Comparison of ENCODE assay signal across 20 mouse cellular contexts in genomic region chr19:17761678-17762077, GRCm38 (mm10).
DNase-seq lines count a peak whose midpoint lies in the region; ATAC-seq and TF ChIP-seq lines count a peak whose summit lies in the region.
"Had no signal": no experiment of that assay in that cellular context is flagged by ENCODE, and none has a peak within 500 bp of the region (broad histone marks: within the 10 kb centered on the region; RNA-seq: fewer than 3 reads in every experiment).

No protein-coding gene starts in this region.

- H3K9ac ChIP-seq in embryonic facial prominence, embryonic 14.5 days (ENCODE audit: low read depth, low read length): no peak overlapping the region
- H3K9ac ChIP-seq in intestine, embryonic 15.5 days: no peak overlapping the region
- H3K9ac ChIP-seq in intestine, embryonic 16.5 days (ENCODE audit: low read depth, low read length): no peak overlapping the region
- H3K9ac ChIP-seq in midbrain, postnatal 0 days (replicated peaks; ENCODE audit: low read length, poor library complexity, severe bottlenecking): no peak overlapping the region
- no peak overlapping the region for H3K9ac ChIP-seq in midbrain, embryonic 16.5 days (ENCODE audit: low read depth, low read length)
- H3K9ac ChIP-seq: forebrain, embryonic 12.5 days; heart, embryonic 15.5 days had no signal

- no peaks in the 10 kb centered on the region for H3K9me3 ChIP-seq in embryonic facial prominence, embryonic 14.5 days (ENCODE audit: control insufficient read depth, low read length)
- H3K9me3 ChIP-seq in embryonic facial prominence, embryonic 10.5 days: no peaks in the 10 kb centered on the region
- H3K9me3 ChIP-seq in intestine, embryonic 15.5 days: no peaks in the 10 kb centered on the region
- H3K9me3 ChIP-seq in intestine, embryonic 16.5 days (ENCODE audit: control insufficient read depth, low read length): no peaks in the 10 kb centered on the region
- no peaks in the 10 kb centered on the region for H3K9me3 ChIP-seq in midbrain, postnatal 0 days (ENCODE audit: low read length)
- no peaks in the 10 kb centered on the region for H3K9me3 ChIP-seq in midbrain, embryonic 16.5 days (replicated peaks; ENCODE audit: control insufficient read depth, low read length, poor library complexity, severe bottlenecking)
- H3K9me3 ChIP-seq: forebrain, embryonic 12.5 days; heart, embryonic 15.5 days had no signal

- H3K4me2 ChIP-seq in embryonic facial prominence, embryonic 14.5 days (ENCODE audit: low read depth, low read length): no peak overlapping the region
- H3K4me2 ChIP-seq in intestine, embryonic 15.5 days (replicated peaks): no peak overlapping the region
- no peak overlapping the region for H3K4me2 ChIP-seq in intestine, embryonic 16.5 days (ENCODE audit: low read depth, low read length)
- no peak overlapping the region for H3K4me2 ChIP-seq in midbrain, postnatal 0 days (ENCODE audit: low read depth, low read length, poor library complexity, severe bottlenecking)
- no peak overlapping the region for H3K4me2 ChIP-seq in midbrain, embryonic 16.5 days (ENCODE audit: low read length)
- H3K4me2 ChIP-seq: forebrain, embryonic 12.5 days; heart, embryonic 11.5 days; heart, embryonic 15.5 days had no signal

- no peak overlapping the region; the same call in 1 of the 2 replicates for H3K27ac ChIP-seq in embryonic facial prominence, embryonic 14.5 days (replicated peaks; ENCODE audit: low read depth, low read length)
- no peak overlapping the region for H3K27ac ChIP-seq in embryonic facial prominence, embryonic 10.5 days (replicated peaks)
- no peak overlapping the region for H3K27ac ChIP-seq in intestine, embryonic 15.5 days
- no peak overlapping the region for H3K27ac ChIP-seq in intestine, embryonic 16.5 days (ENCODE audit: low read length)
- H3K27ac ChIP-seq in midbrain, postnatal 0 days (ENCODE audit: low read depth, low read length): no peak overlapping the region
- H3K27ac ChIP-seq in midbrain, embryonic 16.5 days (ENCODE audit: low read length): no peak overlapping the region
- H3K27ac ChIP-seq: forebrain, embryonic 12.5 days; heart, adult 2 months; heart, embryonic 15.5 days had no signal

- ATAC-seq in embryonic facial prominence, embryonic 14.5 days (ENCODE audit: low read depth): no peak
- peak; percentile 32; the same call in 1 of the 2 replicates for ATAC-seq in intestine, embryonic 15.5 days
- ATAC-seq in intestine, embryonic 16.5 days: no peak
- no peak for ATAC-seq in midbrain, postnatal 0 days (ENCODE audit: low FRiP score)
- no peak for ATAC-seq in midbrain, embryonic 16.5 days
- ATAC-seq: forebrain, embryonic 16.5 days; inflammation-experienced regulatory T-cells, adult 6 months had no signal

- H3K4me1 ChIP-seq in embryonic facial prominence, embryonic 14.5 days (ENCODE audit: control insufficient read depth, insufficient read depth, low read length): no peaks in the 10 kb centered on the region
- H3K4me1 ChIP-seq in embryonic facial prominence, embryonic 10.5 days: no peaks in the 10 kb centered on the region
- no peaks in the 10 kb centered on the region for H3K4me1 ChIP-seq in intestine, embryonic 15.5 days (replicated peaks)
- peaks cover 3% of the 10 kb centered on the region; the same call in 1 of the 2 replicates for H3K4me1 ChIP-seq in intestine, embryonic 16.5 days (ENCODE audit: control insufficient read depth, insufficient read depth, low read length)
- H3K4me1 ChIP-seq in midbrain, postnatal 0 days (ENCODE audit: insufficient read depth, low read length): no peaks in the 10 kb centered on the region
- H3K4me1 ChIP-seq in midbrain, embryonic 16.5 days (ENCODE audit: control insufficient read depth, insufficient read depth, low read length): no peaks in the 10 kb centered on the region
- H3K4me1 ChIP-seq: forebrain, embryonic 12.5 days; heart, embryonic 15.5 days had no signal

- no peaks in the 10 kb centered on the region for H3K27me3 ChIP-seq in embryonic facial prominence, embryonic 14.5 days (replicated peaks; ENCODE audit: control insufficient read depth, insufficient read depth, low read length)
- H3K27me3 ChIP-seq in embryonic facial prominence, embryonic 10.5 days (replicated peaks; ENCODE audit: low read depth, poor library complexity, severe bottlenecking): no peaks in the 10 kb centered on the region
- no peaks in the 10 kb centered on the region for H3K27me3 ChIP-seq in intestine, embryonic 15.5 days (replicated peaks)
- no peaks in the 10 kb centered on the region for H3K27me3 ChIP-seq in intestine, embryonic 16.5 days (replicated peaks; ENCODE audit: control insufficient read depth, insufficient read depth, low read length)
- H3K27me3 ChIP-seq in midbrain, postnatal 0 days (ENCODE audit: insufficient read depth, low read length): no peaks in the 10 kb centered on the region
- H3K27me3 ChIP-seq in midbrain, embryonic 16.5 days (ENCODE audit: control insufficient read depth, insufficient read depth, low read depth, low read length): no peaks in the 10 kb centered on the region
- H3K27me3 ChIP-seq: forebrain, embryonic 12.5 days; heart, embryonic 15.5 days had no signal

- 67% methylated on average over 5 of the region's 5 CpGs for WGBS in embryonic facial prominence, embryonic 14.5 days
- WGBS in embryonic facial prominence, embryonic 10.5 days: 83% methylated on average over 5 of the region's 5 CpGs
- 76% methylated on average over 5 of the region's 5 CpGs for WGBS in intestine, embryonic 15.5 days
- WGBS in intestine, embryonic 16.5 days: 71% methylated on average over 5 of the region's 5 CpGs
- WGBS in midbrain, postnatal 0 days: 69% methylated on average over 5 of the region's 5 CpGs
- 58% methylated on average over 5 of the region's 5 CpGs for WGBS in midbrain, embryonic 16.5 days

- H3K36me3 ChIP-seq in embryonic facial prominence, embryonic 14.5 days (ENCODE audit: control insufficient read depth, insufficient read depth, low read length): no peaks in the 10 kb centered on the region
- H3K36me3 ChIP-seq in embryonic facial prominence, embryonic 10.5 days (replicated peaks): no peaks in the 10 kb centered on the region
- no peaks in the 10 kb centered on the region for H3K36me3 ChIP-seq in intestine, embryonic 15.5 days
- H3K36me3 ChIP-seq in intestine, embryonic 16.5 days (ENCODE audit: control insufficient read depth, insufficient read depth, low read length): no peaks in the 10 kb centered on the region
- no peaks in the 10 kb centered on the region for H3K36me3 ChIP-seq in midbrain, postnatal 0 days (ENCODE audit: insufficient read depth, low read length)
- no peaks in the 10 kb centered on the region for H3K36me3 ChIP-seq in midbrain, embryonic 16.5 days (ENCODE audit: control insufficient read depth, insufficient read depth, low read length)
- H3K36me3 ChIP-seq: forebrain, embryonic 12.5 days; heart, embryonic 15.5 days had no signal

- H3K4me3 ChIP-seq in embryonic facial prominence, embryonic 14.5 days (ENCODE audit: low read depth, low read length): no peak overlapping the region
- H3K4me3 ChIP-seq in embryonic facial prominence, embryonic 10.5 days: no peak overlapping the region
- H3K4me3 ChIP-seq in intestine, embryonic 15.5 days (replicated peaks): no peak overlapping the region
- H3K4me3 ChIP-seq in intestine, embryonic 16.5 days (ENCODE audit: low read length): no peak overlapping the region
- H3K4me3 ChIP-seq in midbrain, postnatal 0 days (ENCODE audit: low read depth, low read length): no peak overlapping the region
- no peak overlapping the region for H3K4me3 ChIP-seq in midbrain, embryonic 16.5 days (ENCODE audit: low read depth, low read length)
- H3K4me3 ChIP-seq: forebrain, embryonic 12.5 days; heart, adult 2 months; heart, embryonic 15.5 days had no signal

- DNase-seq in embryonic facial prominence, embryonic 14.5 days (ENCODE audit: low spot score): peak; percentile 6
- DNase-seq in embryonic facial prominence, embryonic 10.5 days (ENCODE audit: low spot score): no peak
- DNase-seq in midbrain, postnatal 0 days (ENCODE audit: low spot score): peak; percentile 21
- DNase-seq in mesoderm, embryonic 11.5 days (ENCODE audit: low read depth, low spot score): peak; percentile 16
- no peak for DNase-seq in lung, postnatal 10 days
- DNase-seq: cerebellum, adult 18-20 months; cerebellum, adult 9-11 months; cerebellum, postnatal 36 days; gastrocnemius, postnatal 10 days; heart, adult 2 months; heart, postnatal 14 days; kidney, adult 18-20 months had no signal

- no peak for TF ChIP-seq CTCF in midbrain, postnatal 0 days (IDR thresholded peaks at IDR 0.05)

Comparison
In these comparisons a context has a peak if more than half of its experiments do, and no peak if none do; other contexts are left out.
1. DNase-seq: peak in embryonic facial prominence, embryonic 14.5 days (single experiment), midbrain, postnatal 0 days (single experiment) and mesoderm, embryonic 11.5 days (single experiment); none in embryonic facial prominence, embryonic 10.5 days (single experiment) and lung, postnatal 10 days (single experiment).